Mouse (Mus musculus): Measurements from ENCODE around the gene Slc35e3. TPM values are rescaled to one million over a fixed set of nuclear protein-coding genes. Genes with fewer than 3 reads are reported as not detected.

Gene Slc35e3
- total RNA-seq, 4 experiments from 2014 or later, result 4.1 to 4.7 (median 4.4) TPM

- no peak for DNase-seq (ENCODE audit: low spot score in 2 of 2)
Measured at GRCm38 (mm10) chr10:117701034-117701829, 44.9 kb downstream of the Slc35e3 start.

DNA sequence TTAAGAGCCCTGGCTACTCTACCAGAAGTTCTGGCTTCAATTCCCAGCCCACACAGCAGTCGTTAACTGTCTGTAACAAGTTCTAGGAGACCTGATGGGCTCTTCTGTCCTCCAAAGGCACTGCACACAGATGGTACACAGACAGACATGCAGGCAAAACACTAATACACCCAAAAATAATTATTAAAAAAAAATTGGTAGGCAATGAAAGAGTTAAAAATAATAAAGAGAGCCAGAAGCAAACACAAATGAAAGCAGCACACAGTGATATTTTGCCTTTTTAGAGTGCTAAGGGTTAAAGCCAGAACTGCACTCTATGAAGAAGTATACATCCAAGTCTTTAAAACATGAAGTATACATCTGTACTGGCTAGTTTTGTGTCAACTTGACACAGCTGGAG is 45.7 kb downstream of the Slc35e3 start:
- DNase-seq (ENCODE audit: low spot score in 2 of 2), result no peak

- no peak for DNase-seq (ENCODE audit: low spot score in 2 of 2)
Measured at GRCm38 (mm10) chr10:117699914-117700313, 46.3 kb downstream of the Slc35e3 start.

- DNase-seq (ENCODE audit: low spot score in 2 of 2), result no peak
Measured at GRCm38 (mm10) chr10:117698313-117699138, 47.6 kb downstream of the Slc35e3 start.

- DNase-seq (ENCODE audit: low spot score in 2 of 2), result no peak
Measured at GRCm38 (mm10) chr10:117697561-117698115, 48.5 kb downstream of the Slc35e3 start.

GRCm38 (mm10) chr10:117696827-117697560 is 49.2 kb downstream of the Slc35e3 start:
- DNase-seq (ENCODE audit: low spot score in 2 of 2), result no peak

DNA sequence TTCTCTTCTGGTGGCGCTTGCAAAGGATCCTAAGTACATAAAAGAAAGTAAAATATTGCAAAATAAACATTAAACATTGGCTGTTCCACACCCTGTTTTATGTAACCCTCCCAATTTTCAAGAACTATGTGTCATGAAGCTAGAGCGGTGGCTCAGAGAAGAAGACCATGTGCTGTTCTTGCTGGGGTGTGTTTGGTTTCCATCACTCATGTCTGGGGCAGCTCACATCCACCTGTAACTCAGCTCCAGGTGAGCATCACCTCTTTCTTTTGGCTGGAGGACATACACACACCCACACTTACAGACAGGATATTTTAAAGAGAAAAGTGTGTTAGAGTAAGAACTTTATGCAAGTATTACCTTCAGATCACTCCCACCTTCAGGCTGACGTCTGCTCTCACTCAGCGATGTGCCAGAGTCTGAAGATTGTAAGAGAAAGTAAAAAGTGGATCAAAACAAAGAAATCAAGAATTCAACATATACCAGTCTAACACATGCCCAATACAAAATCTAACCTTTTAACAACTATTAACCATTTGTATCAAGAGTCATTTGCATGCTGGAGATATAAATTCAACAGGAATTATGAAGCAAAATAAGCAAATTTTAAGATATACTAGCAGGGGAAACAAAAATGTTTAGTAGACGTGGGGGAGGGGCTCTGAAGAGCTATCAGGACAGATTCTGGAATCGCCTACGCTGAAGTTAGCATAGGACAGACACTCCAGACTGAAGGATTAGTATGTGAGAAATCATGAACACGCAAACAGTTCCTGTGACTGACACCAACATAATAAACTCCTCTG is 49.9 kb downstream of the Slc35e3 start:
- no peak for DNase-seq (ENCODE audit: low spot score in 2 of 2)

DNA sequence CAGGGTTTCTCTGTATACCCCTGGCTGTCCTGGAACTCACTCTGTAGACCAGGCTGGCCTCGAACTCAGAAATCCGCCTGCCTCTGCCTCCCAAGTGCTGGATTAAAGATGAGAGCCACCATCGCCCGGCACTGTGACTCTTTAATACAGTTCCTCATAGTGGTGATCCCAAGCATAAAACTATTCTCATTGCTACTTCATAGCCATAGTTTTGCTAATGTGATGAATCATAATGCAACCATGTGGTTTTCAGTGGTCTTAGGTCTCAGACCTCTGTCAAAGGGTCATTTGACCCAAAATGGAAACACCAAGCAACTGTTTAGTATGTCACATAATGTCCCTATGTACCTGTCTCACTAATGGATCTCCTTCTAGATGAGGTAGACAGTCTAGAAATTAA is 50.6 kb downstream of the Slc35e3 start:
- no peak for DNase-seq (ENCODE audit: low spot score in 2 of 2)

DNA sequence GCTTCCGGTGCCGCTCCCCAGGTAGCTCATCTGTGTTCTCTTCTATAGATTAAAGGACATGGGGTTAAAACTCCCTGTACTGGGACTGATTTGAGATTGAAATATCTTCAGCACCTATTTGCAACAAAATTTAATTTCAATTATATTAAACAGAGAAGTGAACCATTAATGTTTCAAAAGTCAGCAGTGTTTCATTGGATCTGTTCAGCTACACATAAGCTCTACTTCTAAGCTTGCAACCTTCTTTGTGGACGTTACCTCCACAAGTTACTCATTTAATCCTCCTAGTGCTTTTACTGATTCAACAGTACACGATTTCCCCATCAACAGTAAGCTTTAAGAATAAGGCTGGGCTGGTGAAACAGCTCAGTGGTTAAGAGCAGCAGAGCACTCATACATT is 51.1 kb downstream of the Slc35e3 start:
- no peak for DNase-seq (ENCODE audit: low spot score in 2 of 2)

DNA sequence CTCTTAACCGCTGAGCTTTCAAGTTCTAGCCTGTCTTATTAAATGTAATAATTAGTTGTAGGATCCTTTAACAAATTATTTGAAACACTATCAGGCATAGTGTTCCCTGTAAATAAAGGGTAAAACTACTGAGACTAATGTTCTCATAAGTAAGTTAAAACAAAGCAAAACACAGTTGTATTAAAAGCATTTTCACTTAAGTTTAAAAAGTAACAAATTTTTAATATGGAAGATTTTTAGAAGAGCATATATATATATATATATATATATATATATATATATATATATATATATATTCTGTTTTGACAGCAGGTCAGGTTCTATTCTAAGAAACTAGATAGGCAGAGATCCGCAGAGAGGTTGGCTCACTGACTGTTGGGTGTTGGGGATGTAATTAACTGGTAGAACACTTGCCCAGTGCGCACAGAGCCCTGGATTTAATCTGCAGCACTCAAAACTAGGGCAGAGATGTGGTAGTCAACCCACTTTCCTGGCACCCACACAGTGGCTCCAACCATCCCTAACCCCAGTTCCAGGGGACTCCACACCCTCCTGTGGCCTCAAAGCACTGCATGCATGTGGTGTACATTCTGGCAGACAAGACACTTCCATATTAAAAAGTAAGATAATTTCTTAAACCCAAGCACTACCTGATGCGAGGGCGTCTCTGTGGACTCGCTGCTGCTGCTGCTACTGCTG is 51.8 kb downstream of the Slc35e3 start:
- no peak for DNase-seq (ENCODE audit: low spot score in 2 of 2)

DNA sequence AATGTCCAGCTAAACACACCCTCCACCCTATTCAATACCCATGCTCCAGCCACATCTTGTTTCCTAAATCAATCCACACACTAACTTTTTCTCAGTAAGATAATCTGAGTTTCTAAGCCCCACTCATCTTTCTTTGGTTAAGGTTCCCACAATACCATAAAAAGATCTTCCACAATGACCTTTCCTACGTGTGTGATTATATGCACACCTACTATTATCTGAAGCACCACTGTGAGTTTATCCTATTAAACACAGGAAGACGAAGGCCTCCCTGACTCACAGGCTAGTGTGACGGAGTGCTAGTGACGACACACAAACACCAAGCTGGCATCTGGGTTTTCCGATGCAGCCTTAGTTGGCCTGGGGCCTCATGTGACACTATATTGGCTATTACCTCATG is 53.2 kb downstream of the Slc35e3 start:
- no peak for DNase-seq (ENCODE audit: low spot score in 2 of 2)

DNA sequence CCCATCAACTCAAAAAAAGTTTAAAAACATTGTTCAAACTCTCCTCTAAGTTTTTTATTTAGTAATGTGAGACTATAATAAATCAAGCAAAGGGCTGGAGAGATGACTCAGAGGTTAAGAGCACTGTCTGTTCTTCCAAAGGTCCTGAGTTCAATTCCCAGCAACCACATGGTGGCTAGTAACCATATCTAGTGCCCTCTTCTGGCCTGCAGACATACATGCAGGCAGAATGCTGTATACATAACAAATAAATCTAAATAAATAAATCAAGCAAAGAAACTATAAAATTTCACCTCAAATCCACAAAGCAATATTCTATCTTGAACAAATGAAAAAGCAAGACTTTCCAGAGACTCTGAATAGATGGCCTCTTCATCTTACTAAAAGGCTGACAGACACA is 54.0 kb downstream of the Slc35e3 start:
- DNase-seq (ENCODE audit: low spot score in 2 of 2), result no peak

- DNase-seq (ENCODE audit: low spot score in 2 of 2), result no peak
Measured at GRCm38 (mm10) chr10:117691389-117691968, 54.7 kb downstream of the Slc35e3 start.

DNA sequence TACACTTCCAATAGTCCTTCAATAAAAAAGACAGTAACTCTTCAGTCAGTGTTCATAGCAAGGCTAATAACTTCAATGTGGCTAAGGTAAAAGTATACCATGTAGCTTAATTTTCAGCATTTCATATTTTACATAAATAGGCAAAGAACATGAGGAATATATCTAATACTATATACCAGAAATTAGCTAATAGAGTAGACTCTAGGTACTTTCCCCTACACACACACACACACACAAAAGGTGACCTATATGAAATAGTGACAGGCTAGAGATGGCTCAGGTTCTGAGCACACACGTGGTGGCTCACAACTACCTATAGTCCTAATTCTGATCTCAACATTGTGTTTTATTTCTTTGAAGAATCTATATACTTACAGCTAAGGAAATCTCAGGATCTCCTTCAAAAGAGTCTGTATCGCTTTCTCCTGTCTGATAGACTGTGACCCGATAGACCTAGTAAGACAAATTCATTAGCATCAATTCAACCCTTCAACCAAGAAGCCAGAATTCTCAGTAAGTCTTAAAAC is 55.3 kb downstream of the Slc35e3 start:
- no peak for DNase-seq (ENCODE audit: low spot score in 2 of 2)

DNA sequence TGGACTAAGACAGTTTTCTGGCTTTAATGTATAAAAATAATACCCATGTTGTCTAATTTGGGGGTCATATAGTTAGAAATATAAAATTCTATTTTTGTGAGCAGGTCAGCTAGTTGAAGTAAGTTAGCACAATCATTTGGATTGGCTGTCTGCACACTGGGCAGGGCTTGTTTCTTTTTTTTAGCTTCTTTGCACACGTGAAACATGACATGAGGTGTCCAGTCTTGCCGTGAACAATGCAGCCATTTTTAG is 56.1 kb downstream of the Slc35e3 start:
- no peak for DNase-seq (ENCODE audit: low spot score in 2 of 2)

- DNase-seq (ENCODE audit: low spot score in 2 of 2), result no peak
Measured at GRCm38 (mm10) chr10:117689297-117690100, 56.7 kb downstream of the Slc35e3 start.

- no peak for DNase-seq (ENCODE audit: low spot score in 2 of 2)
Measured at GRCm38 (mm10) chr10:117688204-117689151, 57.7 kb downstream of the Slc35e3 start.

GRCm38 (mm10) chr10:117687577-117687976 is 58.6 kb downstream of the Slc35e3 start:
- DNase-seq (ENCODE audit: low spot score in 2 of 2), result no peak

All from gastrocnemius, adult 8-10 months (tissue).